Mouse (Mus musculus) ES-E14 (cell line): ENCODE measurements around the gene Tmem109.

Source experiments
- CHD2 ChIP-seq: IDR thresholded peaks from 2 replicates; pipeline ENCODE4 v1.6.1; 2014; ENCODE audit warnings: mild to moderate bottlenecking, low read depth, low read length, inconsistent platforms
- HCFC1 ChIP-seq: IDR thresholded peaks from 2 replicates; pipeline ENCODE4 v1.6.1; 2012; ENCODE audit warnings: low read length, inconsistent platforms, borderline replicate concordance; ENCODE audit not compliant: insufficient read depth
- MAFK ChIP-seq: IDR thresholded peaks from 2 replicates; pipeline ENCODE4 v1.6.1; 2014; ENCODE audit warnings: mild to moderate bottlenecking, low read depth, low read length, inconsistent platforms; ENCODE audit not compliant: insufficient read depth
- ZC3H11A ChIP-seq: IDR thresholded peaks from 2 replicates; pipeline ENCODE4 v1.6.1; 2012; ENCODE audit warnings: low read depth, mild to moderate bottlenecking, inconsistent platforms, low read length, borderline replicate concordance

DNA sequence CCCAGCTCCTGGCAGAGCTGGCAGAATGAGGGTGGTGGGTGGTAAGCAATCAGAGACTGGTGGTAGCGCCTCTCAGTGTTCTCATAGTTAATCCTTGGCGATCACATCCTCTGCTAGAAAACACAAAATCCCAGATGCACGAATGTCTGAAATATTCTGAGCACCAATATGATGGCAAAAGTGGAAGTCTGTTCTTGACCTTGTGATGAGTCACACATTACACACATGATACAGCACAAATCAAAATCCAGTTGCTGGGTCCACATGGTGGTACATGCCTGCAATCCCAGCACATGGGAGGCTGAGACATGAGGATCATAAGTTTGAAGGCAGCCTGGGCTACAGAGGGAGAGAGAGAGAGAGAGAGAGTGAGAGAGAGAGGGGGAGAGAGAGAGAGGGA is 39.3 kb upstream of the Tmem109 start:
- no peak for TF ChIP-seq HCFC1
- no peak for TF ChIP-seq ZC3H11A
- no peak for TF ChIP-seq MAFK
- no peak for TF ChIP-seq CHD2
